Mouse (Mus musculus) ES-E14 (cell line): ENCODE data around the gene Ppia.

Experiments used
- CHD2 ChIP-seq: IDR thresholded peaks from 2 replicates; pipeline ENCODE4 v1.6.1; 2014; ENCODE audit warnings: mild to moderate bottlenecking, low read depth, low read length, inconsistent platforms
- MAFK ChIP-seq: IDR thresholded peaks from 2 replicates; pipeline ENCODE4 v1.6.1; 2014; ENCODE audit warnings: mild to moderate bottlenecking, low read depth, low read length, inconsistent platforms; ENCODE audit not compliant: insufficient read depth
- ZC3H11A ChIP-seq: IDR thresholded peaks from 2 replicates; pipeline ENCODE4 v1.6.1; 2012; ENCODE audit warnings: low read depth, mild to moderate bottlenecking, inconsistent platforms, low read length, borderline replicate concordance
- ZNF384 ChIP-seq: IDR thresholded peaks from 2 replicates; pipeline ENCODE4 v1.6.1; 2012; ENCODE audit warnings: low read depth, low read length, inconsistent platforms

GRCm38 (mm10) chr11:6392857-6393256 lies 22.4 kb upstream of the Ppia start:
- no peak for TF ChIP-seq MAFK
- TF ChIP-seq ZC3H11A = no peak
- no peak for TF ChIP-seq CHD2
- no peak for TF ChIP-seq ZNF384
